Mouse (Mus musculus) erythroblast, embryonic 14.5 days (primary cell): ENCODE data around the gene Myl9.

Source experiments
- GATA1 ChIP-seq: IDR thresholded peaks from 2 replicates; pipeline ENCODE4 v1.6.1; 2012; ENCODE audit warnings: low read length, inconsistent platforms, mixed read lengths
- TAL1 ChIP-seq: IDR thresholded peaks from 3 replicates; pipeline ENCODE4 v1.6.1; 2012; ENCODE audit warnings: low read length, inconsistent platforms, mixed read lengths

GRCm38 (mm10) chr2:156774035-156774737 is 1.0 kb upstream of the Myl9 start:
- TF ChIP-seq GATA1 (no peak), TAL1 (no peak)
